Mouse (Mus musculus) testis, postnatal 14 days (tissue): ENCODE results near the gene Plet1.

Experiments used
- DNase-seq: peaks from one replicate; pipeline ENCODE4 v3.0.0; 2021; ENCODE audit warnings: low spot score

The Plet1 gene

GRCm38 (mm10) chr9:50494311-50494710 is at the start of gene Plet1:
TSS of gene Plet1 (plus strand) at chr9:50494525.
- no peak for DNase-seq

- peak; percentile 40 for DNase-seq
Observed at GRCm38 (mm10) chr9:50449048-50449447, 45.3 kb upstream of the Plet1 start.

GRCm38 (mm10) chr9:50451456-50452218 is 42.7 kb upstream of the Plet1 start:
- DNase-seq: no peak

GRCm38 (mm10) chr9:50452303-50452775 is 42.0 kb upstream of the Plet1 start:
- peak; percentile 87 for DNase-seq

GRCm38 (mm10) chr9:50457596-50457995 is 36.7 kb upstream of the Plet1 start:
- DNase-seq: no peak

- no peak for DNase-seq
Observed at GRCm38 (mm10) chr9:50459537-50459936, 34.8 kb upstream of the Plet1 start.

GRCm38 (mm10) chr9:50462494-50463204 is 31.7 kb upstream of the Plet1 start:
- DNase-seq: peak; percentile 60

GRCm38 (mm10) chr9:50463205-50463508 is 31.2 kb upstream of the Plet1 start:
- DNase-seq: no peak

- DNase-seq: no peak
Observed at GRCm38 (mm10) chr9:50470377-50471100, 23.8 kb upstream of the Plet1 start.

- DNase-seq: no peak
Observed at GRCm38 (mm10) chr9:50471181-50471901, 23.0 kb upstream of the Plet1 start.

- DNase-seq: no peak
Observed at GRCm38 (mm10) chr9:50475318-50475717, 19.0 kb upstream of the Plet1 start.

GRCm38 (mm10) chr9:50475745-50476144 is 18.6 kb upstream of the Plet1 start:
- DNase-seq: no peak

GRCm38 (mm10) chr9:50476651-50477050 is 17.7 kb upstream of the Plet1 start:
- no peak for DNase-seq

- DNase-seq: no peak
Observed at GRCm38 (mm10) chr9:50477270-50477669, 17.1 kb upstream of the Plet1 start.

- DNase-seq: no peak
Observed at GRCm38 (mm10) chr9:50478826-50479225, 15.5 kb upstream of the Plet1 start.

GRCm38 (mm10) chr9:50479476-50479875 is 14.8 kb upstream of the Plet1 start:
- DNase-seq: no peak

- DNase-seq: no peak
Observed at GRCm38 (mm10) chr9:50482743-50483142, 11.6 kb upstream of the Plet1 start.

GRCm38 (mm10) chr9:50485521-50485920 is 8.8 kb upstream of the Plet1 start:
- no peak for DNase-seq

- no peak for DNase-seq
Observed at GRCm38 (mm10) chr9:50490836-50491235, 3.5 kb upstream of the Plet1 start.

- no peak for DNase-seq
Observed at GRCm38 (mm10) chr9:50491531-50492045, 2.7 kb upstream of the Plet1 start.

GRCm38 (mm10) chr9:50493777-50494176 is 548 bp upstream of the Plet1 start:
- DNase-seq: no peak
